Mouse (Mus musculus) heart, embryonic 10.5 days (tissue): ENCODE measurements around the gene Max. TPM values are rescaled to one million over a fixed set of nuclear protein-coding genes. Genes with fewer than 3 reads are reported as not detected.
A peak's percentile ranks its signal among the peaks of the same experiment; 100 is the strongest.

Experiments
- DNase-seq: peaks from one replicate; pipeline ENCODE4 v3.0.0-alpha.2; 2017; ENCODE audit warnings: low spot score
- H3K27ac ChIP-seq: fragments of 300-500 bp; sonication (generic); 2 replicates; pipeline ENCODE4 v1.5.1; 2016; ENCODE audit warnings: mild to moderate bottlenecking
- H3K27me3 ChIP-seq: fragments of 300-500 bp; sonication (generic); 2 replicates; pipeline ENCODE4 v1.6.1; 2016; ENCODE audit warnings: mild to moderate bottlenecking; ENCODE audit not compliant: poor library complexity, insufficient read depth, severe bottlenecking
- H3K36me3 ChIP-seq: fragments of 300-500 bp; sonication (generic); 2 replicates; pipeline ENCODE4 v1.6.1; 2016; ENCODE audit warnings: mild to moderate bottlenecking, moderate library complexity
- H3K4me1 ChIP-seq: fragments of 300-500 bp; sonication (generic); 2 replicates; pipeline ENCODE4 v1.6.1; 2016; ENCODE audit warnings: mild to moderate bottlenecking
- H3K4me3 ChIP-seq: fragments of 300-500 bp; sonication (generic); 2 replicates; pipeline ENCODE4 v1.5.1; 2016; ENCODE audit warnings: mild to moderate bottlenecking, moderate library complexity
- H3K9me3 ChIP-seq: fragments of 300-500 bp; sonication (generic); 2 replicates; pipeline ENCODE4 v1.6.1; 2016; ENCODE audit warnings: mild to moderate bottlenecking, moderate library complexity
- WGBS: fragments of 180-500 bp; shearing (Covaris S2); methylation state at CpG from one replicate; pipeline ENCODE4 v1.1.7; 2016; 5-methylcytosine and 5-hydroxymethylcytosine counted together
- polyA plus RNA-seq: library from polyadenylated mRNA; unstranded; fragments of >200 nt; fragmentation: Nextera tagmentation; extraction: Ambion mirVana; gene quantifications from 2 replicates; pipeline ENCODE4 v1.2.1, GENCODE M21; 2016

Gene Max
- polyA plus RNA-seq, 1 experiment from 2014 or later: 12.9 TPM

DNA sequence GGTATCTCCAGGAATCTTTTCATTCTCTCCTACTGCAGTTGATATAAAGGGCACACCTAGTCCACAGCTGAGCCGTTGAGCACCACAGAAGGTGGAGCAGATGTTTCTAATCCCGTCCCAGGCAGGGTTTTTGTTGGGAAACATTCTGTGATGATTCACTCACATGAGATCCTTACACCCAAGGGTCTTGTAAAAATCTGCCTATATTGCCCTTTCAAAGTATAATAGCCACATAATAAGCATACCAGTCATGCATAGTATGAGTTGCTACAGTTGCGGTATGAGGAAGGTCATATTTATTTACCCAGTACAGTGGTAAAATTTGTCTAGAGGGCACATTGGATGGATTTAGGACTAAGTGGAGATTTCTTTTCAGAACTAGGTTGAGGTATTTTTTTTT lies 17.5 kb upstream of the Max start:
- 87% methylated on average over 3 of the region's 3 CpGs for WGBS
- Histone ChIP-seq H3K4me3 (no peak overlapping the region), H3K9me3 (no peaks in the 10 kb centered on the region), H3K4me1 (no peaks in the 10 kb centered on the region), H3K36me3 (no peaks in the 10 kb centered on the region), H3K27me3 (no peaks in the 10 kb centered on the region), H3K27ac (no peak overlapping the region)
- no peak for DNase-seq

DNA sequence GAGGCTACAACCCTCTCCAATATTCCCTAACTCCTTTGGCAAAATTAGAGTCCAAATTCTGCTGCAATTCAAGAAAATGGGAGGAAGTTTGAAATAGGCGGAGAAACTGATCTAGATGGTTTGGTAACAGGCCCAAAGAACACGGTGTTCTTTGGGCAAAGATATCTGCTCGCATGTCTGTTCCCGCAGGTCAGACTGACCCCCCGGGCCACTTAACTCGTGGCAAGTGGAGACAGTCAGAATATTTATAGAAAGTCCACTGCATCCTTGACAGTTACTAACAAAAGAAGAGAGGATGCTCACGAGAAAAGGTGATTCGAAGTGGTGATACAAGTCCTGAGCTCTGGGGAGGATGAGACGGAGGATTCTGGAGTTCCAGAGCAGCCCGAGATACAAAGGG lies 10.7 kb upstream of the Max start:
- H3K4me1 ChIP-seq: peaks cover 11% of the 10 kb centered on the region
- no peak overlapping the region; the same call in 1 of the 2 replicates for H3K27ac ChIP-seq
- 54% methylated on average over 10 of the region's 10 CpGs for WGBS
- no peaks in the 10 kb centered on the region for H3K9me3 ChIP-seq
- no peak for DNase-seq
- H3K4me3 ChIP-seq: no peak overlapping the region
- H3K27me3 ChIP-seq: no peaks in the 10 kb centered on the region
- no peaks in the 10 kb centered on the region for H3K36me3 ChIP-seq

DNA sequence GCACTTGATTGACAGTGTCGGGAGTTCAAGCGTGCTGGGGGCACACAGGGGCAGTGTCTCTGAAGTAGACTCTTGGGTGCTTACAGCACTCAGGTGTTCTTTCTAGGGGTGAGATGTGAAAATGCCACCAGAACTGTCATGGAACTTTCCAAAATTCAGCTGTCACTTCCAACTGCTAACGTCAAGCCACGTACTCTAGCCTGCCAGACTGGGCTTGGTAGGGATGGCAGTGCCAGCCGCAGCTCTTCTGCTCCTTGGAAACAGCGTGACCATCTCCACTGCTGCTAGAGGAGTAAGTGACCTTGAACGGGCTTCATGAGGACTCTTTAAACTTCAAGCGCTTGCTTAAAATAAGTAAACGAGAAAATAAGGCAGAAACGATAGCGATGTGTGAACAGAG lies 10.2 kb upstream of the Max start:
- 76% methylated on average over 11 of the region's 11 CpGs for WGBS
- Histone ChIP-seq H3K4me1 (peaks cover 11% of the 10 kb centered on the region), H3K27me3 (no peaks in the 10 kb centered on the region), H3K4me3 (no peak overlapping the region), H3K36me3 (no peaks in the 10 kb centered on the region), H3K27ac (no peak overlapping the region; the same call in 1 of the 2 replicates), H3K9me3 (no peaks in the 10 kb centered on the region)
- DNase-seq: no peak

DNA sequence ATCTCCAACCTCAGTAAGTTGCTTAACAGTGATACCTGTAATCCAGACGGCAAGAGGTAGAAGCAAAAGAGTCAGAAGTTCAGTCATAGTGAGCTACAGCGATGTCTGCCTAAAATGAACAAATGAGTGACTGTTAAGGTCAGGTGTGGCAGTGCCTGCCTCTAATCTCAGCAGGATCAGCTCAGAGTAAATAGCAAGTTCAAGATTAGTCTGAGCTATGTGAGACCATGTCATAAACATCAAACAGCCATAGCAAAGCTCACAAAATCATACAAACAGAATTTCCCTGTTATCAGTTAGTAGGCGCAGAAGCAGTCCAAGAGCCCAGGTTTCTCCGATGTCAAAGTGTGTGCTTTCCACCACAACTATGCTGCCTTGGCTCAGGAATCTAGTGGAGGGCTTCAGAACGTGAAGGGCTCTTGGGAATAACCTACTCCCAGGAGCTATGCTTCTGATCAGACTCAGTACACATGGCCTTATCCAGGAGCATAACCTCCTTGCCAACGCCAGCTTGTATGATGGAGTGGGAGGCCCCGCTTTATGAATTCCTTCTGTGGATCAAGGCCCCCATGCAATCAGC lies 9.7 kb upstream of the Max start:
- DNase-seq: no peak
- WGBS: 80% methylated on average over 7 of the region's 7 CpGs

DNA sequence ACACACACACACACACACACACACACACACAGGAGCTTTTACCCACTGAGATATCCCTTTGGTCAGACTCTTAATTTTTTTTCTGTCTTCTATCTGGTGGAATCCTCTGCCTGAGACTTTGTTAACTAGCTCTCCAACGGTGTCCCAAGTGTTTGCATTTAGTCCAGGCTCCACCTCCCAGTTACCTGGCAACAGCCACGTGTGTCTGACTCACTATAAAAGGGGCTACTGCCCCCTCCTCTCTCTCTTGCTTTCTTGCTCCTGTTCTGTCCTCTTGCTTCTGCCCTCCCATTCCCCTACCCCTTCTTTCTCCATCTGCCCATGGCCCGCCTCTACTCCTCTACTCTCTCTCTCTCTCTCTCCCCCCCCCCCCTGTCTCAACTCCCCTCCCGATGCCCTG lies 3.9 kb upstream of the Max start:
- Histone ChIP-seq H3K4me3 (no peak overlapping the region), H3K4me1 (peaks cover 15% of the 10 kb centered on the region), H3K27ac (no peak overlapping the region), H3K9me3 (no peaks in the 10 kb centered on the region), H3K36me3 (no peaks in the 10 kb centered on the region), H3K27me3 (no peaks in the 10 kb centered on the region)
- 13% methylated on average over 4 of the region's 4 CpGs for WGBS
- DNase-seq: no peak

More for the DNA sequence above, 9.7 kb upstream of the Max start:
- peaks cover 11% of the 10 kb centered on the region for H3K4me1 ChIP-seq
- H3K4me3 ChIP-seq: no peak overlapping the region
- H3K36me3 ChIP-seq: no peaks in the 10 kb centered on the region
- no peaks in the 10 kb centered on the region for H3K27me3 ChIP-seq
- H3K27ac ChIP-seq: no peak overlapping the region
- H3K9me3 ChIP-seq: no peaks in the 10 kb centered on the region

DNA sequence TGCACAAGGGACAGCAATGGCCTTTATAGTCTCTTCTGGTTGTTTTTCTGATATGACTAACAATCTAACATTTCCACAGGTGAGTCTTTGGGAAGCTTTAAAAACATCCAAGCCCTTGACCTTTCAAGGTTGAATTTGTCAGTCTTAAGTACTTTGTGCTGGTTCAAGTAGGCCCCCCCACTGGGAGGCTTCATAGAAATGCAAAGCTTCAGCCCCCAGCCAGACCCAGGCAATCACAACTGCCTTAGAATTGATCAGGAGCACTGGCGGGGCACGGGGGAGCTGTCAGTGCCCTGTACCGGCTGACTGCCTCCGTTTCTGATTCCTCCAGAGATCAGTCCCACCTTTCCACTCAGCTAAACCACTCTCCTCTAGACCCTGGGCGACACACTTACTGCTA lies 3.1 kb upstream of the Max start:
- Histone ChIP-seq H3K4me3 (no peak overlapping the region), H3K27me3 (no peaks in the 10 kb centered on the region), H3K4me1 (peaks cover 18% of the 10 kb centered on the region), H3K36me3 (peaks cover 2% of the 10 kb centered on the region), H3K27ac (no peak overlapping the region), H3K9me3 (no peaks in the 10 kb centered on the region)
- no peak for DNase-seq
- 33% methylated on average over 5 of the region's 5 CpGs for WGBS

DNA sequence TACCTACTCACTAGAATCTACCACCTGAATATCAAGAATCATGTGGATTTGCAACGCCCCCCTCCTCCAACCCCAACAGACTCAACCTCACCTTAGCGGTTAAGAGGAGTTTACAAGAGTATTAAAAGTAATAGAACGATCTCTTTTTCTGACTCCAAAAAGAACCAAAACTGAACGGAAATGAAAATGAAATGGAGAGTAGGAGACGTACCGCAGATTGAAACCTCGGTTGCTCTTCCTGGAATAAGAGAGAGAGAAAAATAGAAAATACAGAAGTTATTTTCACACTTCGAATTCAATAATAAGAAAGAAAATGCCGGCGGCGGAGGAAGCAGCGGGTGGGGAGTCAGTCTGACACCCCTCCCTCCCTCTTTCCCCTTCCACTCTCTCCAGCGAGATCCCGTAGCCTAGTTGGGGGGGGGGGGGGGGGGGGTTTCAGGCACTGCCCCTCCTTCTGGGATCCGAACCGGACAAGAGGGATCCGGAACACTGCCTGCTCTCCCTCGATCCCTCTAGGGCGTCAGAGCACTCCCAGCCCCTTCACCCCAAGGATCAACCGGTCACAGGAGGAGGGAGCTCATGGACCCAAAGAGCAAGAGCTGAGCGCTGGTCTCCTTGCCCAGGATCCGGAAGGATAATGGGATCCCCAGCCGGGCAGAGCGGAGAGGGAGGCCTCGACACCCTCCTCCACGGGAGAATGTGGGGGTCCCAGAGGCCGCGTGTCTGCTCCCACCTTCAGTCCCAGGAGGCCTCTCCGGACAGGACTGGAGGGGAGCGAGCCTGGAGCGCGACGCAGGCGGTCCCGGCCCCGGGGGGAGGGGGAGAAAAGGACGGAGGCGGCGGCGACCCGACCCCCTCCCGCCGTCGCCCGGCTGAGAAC lies 709 bp downstream of the Max start:
- no peaks in the 10 kb centered on the region for H3K27me3 ChIP-seq
- H3K4me1 ChIP-seq: peaks cover 18% of the 10 kb centered on the region
- H3K4me3 ChIP-seq: peak overlapping the region; percentile 86
- H3K9me3 ChIP-seq: no peaks in the 10 kb centered on the region
- DNase-seq: peak; percentile 80
- 5% methylated on average over 42 of the region's 45 CpGs for WGBS
- H3K27ac ChIP-seq: peak overlapping the region; percentile 89
- peaks cover 29% of the 10 kb centered on the region for H3K36me3 ChIP-seq

DNA sequence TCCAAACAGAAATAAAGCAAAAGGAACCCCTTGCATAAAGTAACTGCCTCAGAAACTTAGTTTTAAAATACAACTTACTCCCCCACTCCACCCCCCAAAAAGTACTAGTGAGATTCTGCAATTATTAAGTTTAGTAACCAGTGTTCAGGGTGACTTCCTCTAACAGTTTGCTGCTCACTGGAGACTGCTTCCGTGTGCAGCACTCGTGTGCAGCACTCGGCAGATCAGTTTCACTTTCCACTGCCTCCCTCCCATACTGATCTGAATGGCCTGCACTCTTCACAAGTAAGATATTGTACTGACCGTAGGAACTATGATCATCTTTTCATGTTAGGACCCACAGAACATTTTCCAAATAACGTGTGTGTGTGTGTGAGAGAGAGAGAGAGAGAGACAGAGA lies 4.3 kb downstream of the Max start:
- 88% methylated on average over 5 of the region's 5 CpGs for WGBS
- peaks cover 14% of the 10 kb centered on the region for H3K4me1 ChIP-seq
- DNase-seq: no peak
- H3K9me3 ChIP-seq: no peaks in the 10 kb centered on the region
- H3K36me3 ChIP-seq: peaks cover 58% of the 10 kb centered on the region
- no peaks in the 10 kb centered on the region for H3K27me3 ChIP-seq
- H3K27ac ChIP-seq: no peak overlapping the region
- no peak overlapping the region for H3K4me3 ChIP-seq

DNA sequence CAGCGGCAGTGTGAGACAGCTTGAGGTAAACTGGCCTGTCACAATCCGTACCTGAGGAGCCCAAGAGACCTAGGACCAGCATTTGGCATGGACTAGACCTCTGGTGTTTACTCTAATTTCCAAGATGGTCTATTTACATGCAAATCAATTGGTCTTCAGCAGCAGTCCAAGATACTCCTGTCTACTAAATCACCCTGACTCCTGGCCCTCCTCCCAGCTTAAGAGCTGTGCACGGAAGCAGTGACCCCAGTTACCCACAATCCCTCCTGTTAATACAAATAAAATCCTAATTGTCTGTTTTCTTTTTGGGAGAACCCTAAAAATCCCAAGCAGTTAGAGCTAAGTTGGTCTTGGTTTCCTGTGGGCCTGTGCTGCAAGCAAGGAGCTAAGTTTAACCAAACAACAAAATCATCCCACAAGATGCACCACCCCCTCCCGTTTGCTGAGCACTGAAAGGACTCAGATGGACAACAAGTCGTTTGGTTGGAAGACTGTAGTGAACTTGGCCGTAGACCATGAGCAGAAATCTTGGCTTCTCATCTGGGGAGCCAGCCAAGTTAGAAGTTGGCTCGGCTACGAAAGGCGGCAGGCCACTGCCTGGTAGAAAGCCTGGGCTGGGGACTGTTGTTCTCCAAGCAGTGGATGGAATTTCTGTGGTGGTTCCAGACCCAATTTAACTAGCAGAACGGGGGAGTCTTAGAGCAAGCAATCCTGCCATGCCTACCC lies 7.1 kb downstream of the Max start:
- Histone ChIP-seq H3K27me3 (no peaks in the 10 kb centered on the region), H3K9me3 (no peaks in the 10 kb centered on the region), H3K4me1 (0 out of 2 replicates have a peak, but pooled peaks cover 6% of the 10 kb centered on the region), H3K36me3 (peaks cover 79% of the 10 kb centered on the region), H3K4me3 (no peak overlapping the region), H3K27ac (no peak overlapping the region)
- 81% methylated on average over 10 of the region's 10 CpGs for WGBS
- DNase-seq: no peak

DNA sequence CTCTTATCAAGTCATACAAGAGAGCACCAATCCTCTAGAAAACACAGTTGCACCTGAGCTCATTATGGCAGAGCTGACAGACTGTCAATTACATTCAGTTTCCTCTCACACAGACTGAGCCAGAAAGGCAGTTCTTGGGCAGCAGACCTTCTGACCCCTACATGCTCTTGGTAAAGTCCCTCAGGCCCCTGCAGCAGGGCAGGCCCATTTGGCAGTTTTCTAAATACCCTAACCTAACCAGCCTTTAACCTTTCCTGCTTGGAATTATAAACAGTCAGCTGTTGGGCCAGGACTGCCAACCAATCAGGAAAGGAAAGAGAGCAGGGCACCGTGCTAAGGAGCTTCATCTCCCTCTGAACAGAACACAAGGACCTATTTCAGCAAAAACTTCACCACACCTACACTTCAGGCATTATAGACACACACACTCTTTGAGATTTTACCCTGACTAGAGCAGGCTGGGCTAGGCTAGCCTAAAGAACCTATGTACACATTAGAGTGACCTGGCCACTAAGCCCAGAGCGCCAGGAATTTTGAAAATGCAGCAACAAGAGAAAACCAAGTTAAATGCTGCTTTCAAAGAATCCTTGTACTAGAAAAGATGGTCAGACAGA lies 8.1 kb downstream of the Max start:
- H3K36me3 ChIP-seq: peaks cover 79% of the 10 kb centered on the region
- no peaks in the 10 kb centered on the region for H3K9me3 ChIP-seq
- no peaks in the 10 kb centered on the region for H3K27me3 ChIP-seq
- no peak overlapping the region for H3K4me3 ChIP-seq
- peaks cover 9% of the 10 kb centered on the region; the same call in 1 of the 2 replicates for H3K4me1 ChIP-seq
- whole genome bisulfite sequencing: 85% methylated on average over 2 of the region's 2 CpGs
- no peak for DNase-seq
- H3K27ac ChIP-seq: no peak overlapping the region

DNA sequence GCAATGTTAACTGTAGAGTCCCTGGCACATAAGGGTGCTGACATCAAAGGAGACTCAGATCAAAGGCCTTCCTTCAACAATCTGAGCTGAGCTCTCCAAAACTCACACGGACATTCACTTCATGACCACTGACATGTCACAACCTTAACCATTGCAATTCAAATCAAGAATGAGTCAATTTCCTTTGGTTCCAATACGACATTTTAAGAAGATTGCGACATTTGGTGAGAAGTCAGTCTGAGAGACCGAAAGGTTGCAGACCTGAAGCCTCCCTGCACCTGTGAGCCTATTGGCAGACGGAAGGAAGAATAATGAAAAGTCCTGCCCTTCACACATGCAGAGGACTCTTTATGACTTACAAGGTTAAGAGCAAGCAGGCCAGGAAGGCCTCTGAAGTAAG lies 11.7 kb downstream of the Max start:
- WGBS: 83% methylated on average over 5 of the region's 5 CpGs
- no peak overlapping the region for H3K4me3 ChIP-seq
- no peaks in the 10 kb centered on the region for H3K9me3 ChIP-seq

DNA sequence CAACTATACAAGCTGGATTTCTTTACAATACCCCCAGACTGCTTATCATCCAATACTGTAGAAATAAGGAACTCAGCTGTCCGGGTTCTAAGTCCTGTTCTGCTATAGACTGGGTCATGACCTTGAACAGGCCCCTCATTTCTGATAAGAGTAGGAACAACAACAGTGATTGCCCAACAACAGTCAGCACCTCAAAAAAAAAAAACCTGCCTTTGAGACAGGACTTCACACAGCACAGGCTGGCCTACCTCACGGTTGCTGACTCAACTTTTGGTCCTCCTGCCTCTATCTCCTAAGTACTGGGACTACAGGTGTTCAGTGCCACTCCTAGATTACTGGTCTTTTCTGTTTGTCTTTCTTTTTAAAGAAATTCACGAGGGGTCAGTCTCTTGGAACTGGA lies 13.2 kb downstream of the Max start:
- Histone ChIP-seq H3K27ac (no peak overlapping the region), H3K4me1 (peaks cover 13% of the 10 kb centered on the region; the same call in 1 of the 2 replicates), H3K4me3 (no peak overlapping the region), H3K9me3 (no peaks in the 10 kb centered on the region), H3K27me3 (no peaks in the 10 kb centered on the region), H3K36me3 (peaks cover 90% of the 10 kb centered on the region)
- WGBS: 49% methylated on average over 3 of the region's 3 CpGs
- no peak for DNase-seq

More for the DNA sequence above, 11.7 kb downstream of the Max start:
- H3K36me3 ChIP-seq: peaks cover 83% of the 10 kb centered on the region
- H3K27ac ChIP-seq: no peak overlapping the region
- H3K27me3 ChIP-seq: no peaks in the 10 kb centered on the region
- H3K4me1 ChIP-seq: peaks cover 14% of the 10 kb centered on the region; the same call in 1 of the 2 replicates
- no peak for DNase-seq
